ENCODE assay signal across 23 mouse cellular contexts in genomic region chr10:110994761-110995160, GRCm38 (mm10). TPM values are rescaled to one million over a fixed set of nuclear protein-coding genes. Genes with fewer than 3 reads are reported as not detected.
DNase-seq lines count a peak whose midpoint lies in the region; ATAC-seq and TF ChIP-seq lines count a peak whose summit lies in the region.
"Had no signal": no experiment of that assay in that cellular context is flagged by ENCODE, and none has a peak within 500 bp of the region (broad histone marks: within the 10 kb centered on the region; RNA-seq: fewer than 3 reads in every experiment).

No protein-coding gene starts in this region.

- no peak for TF ChIP-seq CTCF in cerebellum, adult 2 months (IDR thresholded peaks at IDR 0.05; ENCODE audit: borderline replicate concordance, insufficient read depth, low read depth, low read length)
- TF ChIP-seq CTCF in heart, adult 2 months (IDR thresholded peaks at IDR 0.05), result no peak
- no peak for TF ChIP-seq CTCF in kidney, postnatal 0 days (IDR thresholded peaks at IDR 0.05; ENCODE audit: low read depth)

- no peak for TF ChIP-seq EP300 in heart, adult 2 months (IDR thresholded peaks at IDR 0.05; ENCODE audit: insufficient read depth, low read depth, low read length)

- DNase-seq in cerebellum, adult 2 months, result no peak
- no peak for DNase-seq in cerebellum, postnatal 14 days
- peak; percentile 57 for DNase-seq in heart, embryonic 10.5 days (ENCODE audit: low spot score)
- no peak for DNase-seq in heart, adult 2 months
- DNase-seq in kidney, postnatal 0 days (ENCODE audit: low spot score), result peak; percentile 76
- peak; percentile 23 for DNase-seq in mesoderm, embryonic 11.5 days (ENCODE audit: low read depth, low spot score)
- DNase-seq: adrenal gland, postnatal 14 days; B cell, adult 2 months; cerebellum, adult 11-12 months; cerebellum, adult 9-11 months; gastrocnemius, postnatal 14 days; heart, postnatal 14 days had no signal

- ATAC-seq in kidney, postnatal 0 days (replicated peaks; ENCODE audit: low FRiP score, low read depth), result 0 out of 2 replicates have a peak, but pooled peaks have one; percentile 27
- ATAC-seq in kidney, embryonic 16.5 days (ENCODE audit: low FRiP score, low TSS enrichment), result no peak
- ATAC-seq: activated CD4-positive, CD25-positive, alpha-beta regulatory T cell, adult 4 months; CD4-positive, CD25-positive, alpha-beta regulatory T cell, adult 4 months; forebrain, embryonic 15.5 days; hindbrain, embryonic 16.5 days; inflammation-experienced regulatory T-cells, adult 6 months had no signal

- H3K4me3 ChIP-seq in cerebellum, adult 2 months (replicated peaks; ENCODE audit: insufficient read depth, low read depth, low read length), result no peak overlapping the region
- H3K4me3 ChIP-seq in heart, embryonic 10.5 days, result no peak overlapping the region
- H3K4me3 ChIP-seq in heart, adult 2 months, result no peak overlapping the region
- H3K4me3 ChIP-seq in kidney, postnatal 0 days (replicated peaks; ENCODE audit: low read depth, low read length), result no peak overlapping the region
- H3K4me3 ChIP-seq in kidney, embryonic 16.5 days (ENCODE audit: low read length), result no peak overlapping the region
- H3K4me3 ChIP-seq: embryonic facial prominence, embryonic 10.5 days; forebrain, embryonic 15.5 days; heart, embryonic 15.5 days; hindbrain, embryonic 10.5 days had no signal

- intact Hi-C loops in heart, adult 2 months (cut with DNase I), result no loop called here

- H3K27ac ChIP-seq in cerebellum, adult 2 months (ENCODE audit: insufficient read depth, low read length), result 0 out of 2 replicates have a peak overlapping the region, but pooled peaks have one; percentile 16
- H3K27ac ChIP-seq in heart, embryonic 10.5 days, result no peak overlapping the region
- H3K27ac ChIP-seq in heart, adult 2 months, result no peak overlapping the region
- no peak overlapping the region for H3K27ac ChIP-seq in kidney, postnatal 0 days
- H3K27ac ChIP-seq in kidney, embryonic 16.5 days (ENCODE audit: low read length), result no peak overlapping the region
- H3K27ac ChIP-seq: embryonic facial prominence, embryonic 10.5 days; forebrain, embryonic 15.5 days; heart, embryonic 15.5 days; hindbrain, embryonic 10.5 days had no signal

- 78% methylated on average over 5 of the region's 5 CpGs for WGBS in cerebellum, adult 2 months
- WGBS in heart, embryonic 10.5 days, result 68% methylated on average over 5 of the region's 5 CpGs
- WGBS in heart, adult 2 months, result 62% methylated on average over 5 of the region's 5 CpGs
- 27% methylated on average over 5 of the region's 5 CpGs for WGBS in kidney, postnatal 0 days
- WGBS in kidney, embryonic 16.5 days, result 34% methylated on average over 5 of the region's 5 CpGs

- peaks cover 7% of the 10 kb centered on the region for H3K79me2 ChIP-seq in heart, adult 2 months (replicated peaks; ENCODE audit: control insufficient read depth, insufficient read depth, low read length)

- H3K27me3 ChIP-seq in cerebellum, adult 2 months (ENCODE audit: control insufficient read depth, insufficient read depth, low read length), result no peaks in the 10 kb centered on the region
- H3K27me3 ChIP-seq in heart, embryonic 10.5 days (ENCODE audit: insufficient read depth, poor library complexity, severe bottlenecking), result no peaks in the 10 kb centered on the region
- no peaks in the 10 kb centered on the region for H3K27me3 ChIP-seq in heart, adult 2 months (ENCODE audit: control insufficient read depth, insufficient read depth, low read length)
- no peaks in the 10 kb centered on the region for H3K27me3 ChIP-seq in kidney, postnatal 0 days (ENCODE audit: insufficient read depth, low read length)
- no peaks in the 10 kb centered on the region for H3K27me3 ChIP-seq in kidney, embryonic 16.5 days (ENCODE audit: insufficient read depth, low read length)
- H3K27me3 ChIP-seq: forebrain, embryonic 15.5 days; heart, embryonic 15.5 days had no signal

- H3K9me3 ChIP-seq in heart, embryonic 10.5 days, result no peaks in the 10 kb centered on the region
- H3K9me3 ChIP-seq in kidney, postnatal 0 days (replicated peaks; ENCODE audit: low read length), result no peaks in the 10 kb centered on the region
- H3K9me3 ChIP-seq in kidney, embryonic 16.5 days (ENCODE audit: low read length), result no peaks in the 10 kb centered on the region
- H3K9me3 ChIP-seq: embryonic facial prominence, embryonic 10.5 days; forebrain, embryonic 15.5 days; G1E; heart, embryonic 15.5 days; hindbrain, embryonic 10.5 days had no signal

- H3K36me3 ChIP-seq in heart, embryonic 10.5 days, result 0 out of 2 replicates have a peak, but pooled peaks cover 2% of the 10 kb centered on the region
- H3K36me3 ChIP-seq in heart, adult 2 months (ENCODE audit: control insufficient read depth, insufficient read depth, low read length), result peaks cover 17% of the 10 kb centered on the region
- H3K36me3 ChIP-seq in kidney, postnatal 0 days (ENCODE audit: insufficient read depth, low read length), result no peaks in the 10 kb centered on the region
- 0 out of 2 replicates have a peak, but pooled peaks cover 2% of the 10 kb centered on the region for H3K36me3 ChIP-seq in kidney, embryonic 16.5 days (ENCODE audit: insufficient read depth, low read length)
- H3K36me3 ChIP-seq: forebrain, embryonic 15.5 days; heart, embryonic 15.5 days had no signal

- H3K4me1 ChIP-seq in cerebellum, adult 2 months (ENCODE audit: control insufficient read depth, insufficient read depth, low read length), result peaks cover 28% of the 10 kb centered on the region
- H3K4me1 ChIP-seq in heart, embryonic 10.5 days, result peaks cover 27% of the 10 kb centered on the region
- H3K4me1 ChIP-seq in heart, adult 2 months (ENCODE audit: control insufficient read depth, insufficient read depth, low read length), result peaks cover 17% of the 10 kb centered on the region
- peaks cover 21% of the 10 kb centered on the region; the same call in 1 of the 2 replicates for H3K4me1 ChIP-seq in kidney, postnatal 0 days (replicated peaks; ENCODE audit: insufficient read depth, low read length)
- H3K4me1 ChIP-seq in kidney, embryonic 16.5 days (ENCODE audit: insufficient read depth, low read length), result peaks cover 30% of the 10 kb centered on the region

- H3K4me2 ChIP-seq in kidney, postnatal 0 days (ENCODE audit: low read length), result no peak overlapping the region
- no peak overlapping the region for H3K4me2 ChIP-seq in kidney, embryonic 16.5 days (replicated peaks; ENCODE audit: low read depth, low read length)
- H3K4me2 ChIP-seq: forebrain, embryonic 15.5 days; heart, embryonic 11.5 days; heart, embryonic 15.5 days had no signal

- no peak for TF ChIP-seq POLR2A in cerebellum, adult 2 months (IDR thresholded peaks at IDR 0.05; ENCODE audit: borderline replicate concordance, insufficient read depth, low read length)
- no peak for TF ChIP-seq POLR2A in heart, adult 2 months (IDR thresholded peaks at IDR 0.05; ENCODE audit: insufficient read depth, low read depth, low read length)

- no peak overlapping the region for H3K9ac ChIP-seq in heart, adult 2 months (ENCODE audit: low read depth, low read length)
- H3K9ac ChIP-seq in kidney, postnatal 0 days (ENCODE audit: low read depth, low read length), result no peak overlapping the region
- H3K9ac ChIP-seq in kidney, embryonic 16.5 days (replicated peaks; ENCODE audit: low read length), result no peak overlapping the region
- H3K9ac ChIP-seq: forebrain, embryonic 15.5 days; heart, embryonic 15.5 days had no signal

RNA-seq across cellular contexts. Expression of gene Zdhhc17, which starts 15.2 kb away (rescaled TPM):
- polyA plus RNA-seq in cerebellum, adult 2 months (2012; rRNA removed), result 112 and 131 TPM in 2 replicates
- polyA plus RNA-seq in heart, embryonic 10.5 days (2016; fragmentation: Nextera tagmentation; extraction: Ambion mirVana), result 20.9 and 21.7 TPM in 2 replicates
- 10 to 100 TPM; 20.5 to 27.6 TPM for total RNA-seq in heart, adult 2 months (2021)
- polyA plus RNA-seq in heart, adult 2 months (2012; rRNA removed), result 19.0 and 32.2 TPM in 2 replicates
- 18.1 and 19.2 TPM in 2 replicates for polyA plus RNA-seq in kidney, postnatal 0 days (2015; fragmentation: Nextera tagmentation; extraction: Ambion mirVana)
- 28.1 and 30.0 TPM in 2 replicates for polyA plus RNA-seq in kidney, embryonic 16.5 days (2015; fragmentation: Nextera tagmentation; extraction: Ambion mirVana)

Comparison
In these comparisons a context has a peak if more than half of its experiments do, and no peak if none do; other contexts are left out.
1. DNase-seq: peak in heart, embryonic 10.5 days (single experiment), kidney, postnatal 0 days (single experiment) and mesoderm, embryonic 11.5 days (single experiment); none in cerebellum, adult 2 months (0 of 2), cerebellum, postnatal 14 days (0 of 2) and heart, adult 2 months (0 of 2).